Mouse (Mus musculus): ENCODE data around the gene Ifi27l2a.
A peak's percentile ranks its signal among the peaks of the same experiment; 100 is the strongest.
"Not testable (repeated sequence)": the region's sequence is repeated elsewhere in the genome, so short reads cannot be mapped to it uniquely, and the experiment has no call there.

The Ifi27l2a gene

DNA sequence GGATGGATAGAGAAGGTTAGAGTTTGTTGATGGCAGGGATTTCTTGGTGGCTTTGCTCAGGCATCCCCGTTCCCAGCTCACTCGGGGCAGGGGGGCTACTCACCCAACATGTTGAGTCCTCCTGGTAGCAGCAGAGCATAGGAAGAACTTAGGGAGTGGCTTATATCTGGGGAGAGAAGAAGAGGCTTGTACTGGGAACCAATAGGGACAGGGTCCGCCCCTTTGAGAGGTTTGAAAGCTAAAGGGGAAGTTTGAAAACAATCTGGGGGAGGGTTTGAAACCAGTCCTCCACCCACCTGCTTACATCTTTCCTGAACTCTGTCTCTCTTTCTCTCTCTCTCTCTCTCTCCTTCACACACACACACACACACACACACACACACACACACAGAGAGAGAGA lies at the start of gene Ifi27l2a:
Ifi27l2a (minus strand) TSS at position 157 of the 400 bp plus-strand sequence.
- DNase-seq (ENCODE audit: low read depth, low spot score), result no peak

DNA sequence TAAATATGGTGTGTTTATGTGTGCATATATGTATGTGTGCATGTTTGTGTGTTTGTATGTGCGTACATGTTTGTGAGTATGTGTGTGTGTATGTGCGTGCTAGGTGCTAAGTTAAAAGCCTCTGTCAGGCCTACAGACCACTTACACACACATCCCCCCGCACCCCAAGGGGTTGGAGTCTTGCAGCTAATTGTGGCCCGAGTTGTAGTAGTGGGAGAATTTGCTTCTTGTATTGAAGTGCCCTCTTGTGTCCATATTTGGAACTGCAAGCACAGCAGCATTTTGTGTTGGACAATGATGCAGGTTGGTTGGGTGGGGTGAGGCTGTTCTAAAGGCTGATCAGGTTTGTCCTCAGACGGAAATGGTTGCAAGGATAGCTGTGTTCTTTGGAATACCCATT lies 49.3 kb upstream of the Ifi27l2a start:
- peak; percentile 49 for DNase-seq (ENCODE audit: low read depth, low spot score)

DNA sequence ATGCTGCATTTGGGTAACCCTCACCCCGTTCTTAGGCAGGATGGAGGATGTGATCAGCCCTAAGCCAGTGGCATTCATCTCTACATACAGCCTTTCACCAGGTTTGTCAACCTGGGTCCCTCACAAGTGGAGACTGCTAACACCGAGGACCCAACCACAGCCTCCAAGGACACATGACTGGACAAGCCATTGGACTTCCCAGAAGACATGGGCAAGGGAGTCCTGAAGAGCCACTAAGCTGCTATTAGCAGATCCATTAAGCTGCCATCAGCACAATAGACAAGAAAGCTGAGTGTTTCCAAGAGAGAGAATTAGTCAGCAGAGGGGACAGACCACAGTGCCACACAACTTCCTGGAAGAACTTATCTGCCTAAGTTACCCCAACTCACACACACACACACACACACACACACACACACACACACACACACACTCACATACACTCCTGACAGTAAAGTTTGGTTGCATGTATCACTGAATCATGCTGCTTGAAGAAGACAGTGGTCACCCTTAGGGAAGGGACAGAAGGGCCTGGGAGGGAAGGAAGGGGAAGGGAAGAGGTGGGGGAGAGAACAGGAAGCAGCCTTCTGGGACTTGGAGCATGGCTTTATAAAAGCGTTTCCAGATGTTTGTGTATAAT lies 47.7 kb upstream of the Ifi27l2a start:
- no peak for DNase-seq (ENCODE audit: low read depth, low spot score)

DNA sequence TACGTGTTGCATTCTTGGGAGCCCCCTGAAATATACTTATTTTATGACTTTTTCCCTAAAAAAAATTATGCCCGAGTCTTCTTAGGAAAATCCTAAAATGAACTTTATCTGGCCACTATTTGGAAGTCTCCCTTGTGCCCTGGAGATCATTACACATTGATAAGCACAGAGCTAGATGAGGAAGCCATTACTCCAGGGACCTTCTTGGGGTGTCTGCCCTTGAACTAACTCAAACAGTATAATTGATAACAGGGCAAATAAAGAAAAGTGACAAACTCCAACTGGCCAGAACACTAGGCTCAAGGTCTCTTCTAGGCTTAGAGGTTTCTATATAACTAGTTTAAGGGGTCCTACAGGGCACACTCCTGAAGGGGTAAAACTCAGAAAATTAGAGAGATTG lies 44.3 kb upstream of the Ifi27l2a start:
- no peak for DNase-seq (ENCODE audit: low read depth, low spot score)

DNA sequence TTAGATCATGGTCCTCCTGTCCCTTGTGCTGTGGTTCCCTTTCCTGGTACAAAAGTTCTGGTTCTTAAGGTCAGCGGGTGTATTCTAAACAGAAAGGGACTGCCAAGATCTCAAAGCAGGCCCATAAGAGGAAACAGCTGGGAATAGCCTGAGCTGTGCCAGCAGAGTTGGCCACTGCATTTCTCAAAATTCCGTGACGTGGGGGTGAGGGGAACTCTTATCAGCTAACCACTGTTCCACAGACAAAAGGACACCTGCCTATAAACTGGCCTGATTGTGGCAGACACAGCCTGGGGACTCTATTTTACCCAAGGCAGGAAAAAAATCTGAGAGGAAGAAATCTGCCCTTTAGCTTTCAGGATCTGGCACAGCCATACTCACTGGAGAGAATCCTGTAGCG lies 43.8 kb upstream of the Ifi27l2a start:
- DNase-seq (ENCODE audit: low read depth, low spot score), result no peak

DNA sequence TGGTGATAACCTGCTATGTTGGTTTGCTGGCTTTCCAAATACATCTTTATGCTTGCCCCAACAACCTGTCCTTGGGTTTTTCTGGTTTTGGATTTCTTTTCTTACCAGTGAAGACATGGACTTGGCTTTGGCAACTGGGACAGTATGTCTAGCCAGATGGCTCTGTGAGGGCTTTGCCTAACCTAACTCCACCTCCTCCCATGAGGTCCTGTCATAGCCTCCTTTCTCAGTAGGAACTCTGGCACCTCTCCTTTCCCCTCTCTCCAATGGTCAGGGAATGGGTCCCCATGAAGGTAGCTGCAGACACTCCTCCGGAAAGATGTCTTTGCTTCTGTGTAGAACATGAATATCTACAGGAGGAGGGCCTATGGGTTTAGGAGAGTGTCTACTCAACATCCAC lies 43.2 kb upstream of the Ifi27l2a start:
- DNase-seq (ENCODE audit: low read depth, low spot score), result no peak

DNA sequence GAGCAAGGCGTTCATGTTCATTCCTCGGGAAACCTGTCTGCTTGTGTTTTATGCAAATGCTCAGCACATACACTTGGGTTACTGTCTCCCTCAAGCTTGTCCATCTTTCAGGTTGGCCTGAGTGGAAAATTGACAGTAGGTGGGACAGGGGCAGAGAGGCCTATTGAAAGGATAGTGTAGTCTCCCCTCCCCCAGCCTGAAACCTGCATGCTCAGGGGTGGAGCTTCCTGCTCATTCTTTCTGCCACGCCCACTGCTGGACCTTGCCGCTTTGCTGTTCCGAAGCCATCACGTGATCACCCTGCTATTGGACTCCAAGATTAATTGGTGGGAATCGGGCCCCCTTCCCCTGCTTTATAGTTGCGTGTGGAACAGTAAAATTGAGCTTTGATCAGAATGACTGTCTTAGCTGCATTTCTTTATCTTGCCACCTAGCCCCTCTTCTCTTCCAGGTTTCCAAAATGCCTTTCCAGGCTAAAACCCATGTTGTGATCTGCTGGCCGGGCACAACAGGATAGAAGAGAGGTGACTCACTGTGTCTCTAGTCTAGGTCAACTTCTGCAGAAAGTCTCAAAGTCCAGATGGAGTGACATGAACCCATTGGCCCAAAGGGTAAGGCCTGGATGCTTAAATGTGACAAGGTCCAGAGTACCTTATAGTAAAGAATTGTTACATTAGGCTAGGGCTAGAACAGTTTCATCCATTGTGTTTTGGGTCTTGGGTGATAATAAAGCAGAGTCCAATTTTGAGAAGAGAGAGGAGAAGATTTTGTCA lies 40.9 kb upstream of the Ifi27l2a start:
- not testable (repeated sequence) for DNase-seq (ENCODE audit: low read depth, low spot score)

DNA sequence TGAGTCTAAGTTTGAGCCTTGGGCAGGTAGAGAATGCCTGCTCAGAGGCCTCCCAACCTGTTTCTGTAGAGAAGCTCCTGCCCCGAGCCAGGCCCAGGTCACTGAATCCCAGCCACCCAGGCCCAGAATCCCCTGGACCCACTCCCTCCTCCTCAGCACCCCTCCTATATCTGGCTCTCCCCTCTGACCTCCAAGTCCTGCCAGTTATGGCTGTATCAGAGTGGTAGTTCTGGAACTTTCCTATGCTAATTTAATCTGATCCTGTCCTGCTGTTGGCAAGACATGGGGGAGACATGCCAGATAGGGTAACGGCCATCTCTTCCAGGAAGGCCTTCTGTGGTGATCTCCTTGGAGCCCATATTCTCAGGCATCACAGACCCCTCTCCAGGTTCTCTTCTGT lies 39.3 kb upstream of the Ifi27l2a start:
- no peak for DNase-seq (ENCODE audit: low read depth, low spot score)

DNA sequence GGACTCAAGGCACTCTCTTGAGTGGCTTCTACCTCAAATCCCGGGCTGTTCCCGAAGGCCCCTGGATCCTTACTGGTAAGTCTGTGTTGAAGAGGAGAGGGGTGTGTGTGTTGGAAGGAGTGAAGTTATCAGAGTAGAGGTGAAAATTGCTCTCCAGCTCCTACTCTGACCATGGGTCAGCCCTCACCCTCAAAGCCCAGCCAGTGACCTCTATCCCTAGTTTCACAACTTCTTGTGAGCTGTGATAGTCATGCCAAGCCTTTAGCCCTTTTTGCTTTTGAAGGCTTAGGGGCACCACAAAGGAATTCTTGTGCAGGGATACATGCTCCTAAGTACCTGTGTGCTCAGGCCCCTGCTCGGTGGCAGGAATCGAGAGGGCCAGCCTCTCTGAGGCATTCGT lies 38.2 kb upstream of the Ifi27l2a start:
- DNase-seq (ENCODE audit: low read depth, low spot score), result no peak

DNA sequence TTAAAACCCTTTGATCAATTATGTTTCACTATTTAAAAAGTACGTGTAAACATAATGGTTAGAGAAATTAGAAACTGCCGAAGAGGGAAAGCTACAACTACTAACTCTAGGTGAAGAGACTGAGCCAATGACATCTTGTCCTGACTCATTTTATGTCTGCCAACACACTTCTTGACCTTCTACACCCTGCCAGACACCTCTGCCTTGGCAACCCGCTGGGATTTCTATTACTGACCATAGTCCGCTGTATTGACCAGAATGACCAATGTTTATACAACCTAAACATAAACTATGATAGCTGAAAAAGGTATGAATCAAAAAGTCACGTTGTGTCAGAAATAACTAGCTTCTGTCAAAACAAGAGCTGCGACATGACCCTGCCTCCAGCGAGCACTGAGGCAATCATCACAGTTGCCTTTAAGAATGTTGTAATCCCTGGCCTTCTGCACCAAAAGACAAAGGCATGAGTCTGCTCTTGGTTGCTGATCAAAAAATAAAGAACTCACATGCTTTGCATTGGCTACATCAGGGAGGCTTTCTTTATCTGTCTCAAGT lies 34.1 kb upstream of the Ifi27l2a start:
- no peak for DNase-seq (ENCODE audit: low read depth, low spot score)

DNA sequence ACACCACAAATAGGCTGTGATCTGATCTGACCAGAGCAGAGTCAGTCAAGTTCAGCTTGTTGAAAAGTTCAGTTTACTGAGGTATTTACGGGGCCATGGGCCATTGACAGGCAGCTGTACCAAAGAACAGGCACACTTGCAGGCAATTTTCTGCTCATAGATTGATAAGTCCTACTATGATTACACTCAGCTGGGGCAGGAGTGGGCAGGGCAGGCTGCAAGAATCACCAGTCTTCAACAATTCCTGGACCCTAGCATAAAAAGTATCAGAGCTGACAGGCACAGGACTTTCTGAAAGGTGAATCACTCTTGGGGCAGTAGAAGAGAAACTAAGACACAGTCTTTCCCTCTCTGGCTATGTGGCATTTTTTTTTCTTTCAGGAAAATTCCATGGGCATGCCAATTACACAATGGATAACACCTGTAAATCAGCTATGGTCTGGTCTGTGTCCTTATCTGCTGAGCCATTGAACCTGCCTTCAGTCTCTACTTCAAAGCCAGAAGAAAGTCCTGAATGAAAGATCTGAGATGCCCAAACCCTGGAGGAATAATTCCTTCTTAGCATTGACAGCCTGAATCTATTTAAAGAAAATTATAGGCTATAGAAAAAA lies 33.4 kb upstream of the Ifi27l2a start:
- DNase-seq (ENCODE audit: low read depth, low spot score), result no peak

DNA sequence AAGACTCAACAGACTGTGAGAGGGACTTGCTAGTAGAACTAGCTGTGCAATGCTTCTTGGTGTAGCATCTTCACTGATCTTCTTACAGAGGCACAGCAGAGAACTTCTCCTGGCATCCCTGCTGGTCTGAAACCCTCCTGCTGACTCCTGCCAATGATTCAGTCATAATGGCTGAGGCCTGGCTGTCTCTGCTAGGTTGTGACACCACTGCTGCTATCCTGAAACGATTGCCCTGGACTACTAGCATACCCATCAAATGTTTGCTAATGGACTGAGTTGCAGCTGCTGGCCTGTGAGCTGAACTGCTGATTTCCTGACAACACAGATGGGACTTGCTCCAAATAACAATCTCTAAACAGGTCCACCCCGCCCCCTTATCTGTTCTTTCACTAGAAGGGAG lies 31.0 kb upstream of the Ifi27l2a start:
- no peak for DNase-seq (ENCODE audit: low read depth, low spot score)

DNA sequence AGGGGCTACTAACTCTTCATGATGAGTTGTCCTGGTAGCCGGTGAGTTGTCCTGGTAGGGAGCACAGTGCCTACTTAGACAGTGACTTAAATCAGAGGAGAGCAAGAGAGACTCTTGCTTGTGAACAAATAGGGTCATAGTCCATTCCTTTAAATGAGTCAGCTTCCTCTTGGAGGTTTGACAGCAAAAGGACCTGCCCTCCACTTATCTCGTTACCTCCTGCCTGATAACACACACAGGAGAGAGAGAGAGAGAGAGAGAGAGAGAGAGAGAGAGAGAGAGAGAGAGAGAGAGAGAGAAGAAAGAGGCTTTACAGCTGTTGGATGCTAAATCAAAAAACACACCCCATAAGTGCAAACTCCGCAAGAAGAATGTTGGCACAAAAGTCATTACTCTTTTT lies 13.7 kb upstream of the Ifi27l2a start, which contains the start of gene Ifi27l2b:
Ifi27l2b (minus strand) TSS at position 84 of the 400 bp plus-strand sequence.
- DNase-seq (ENCODE audit: low read depth, low spot score), result no peak

DNA sequence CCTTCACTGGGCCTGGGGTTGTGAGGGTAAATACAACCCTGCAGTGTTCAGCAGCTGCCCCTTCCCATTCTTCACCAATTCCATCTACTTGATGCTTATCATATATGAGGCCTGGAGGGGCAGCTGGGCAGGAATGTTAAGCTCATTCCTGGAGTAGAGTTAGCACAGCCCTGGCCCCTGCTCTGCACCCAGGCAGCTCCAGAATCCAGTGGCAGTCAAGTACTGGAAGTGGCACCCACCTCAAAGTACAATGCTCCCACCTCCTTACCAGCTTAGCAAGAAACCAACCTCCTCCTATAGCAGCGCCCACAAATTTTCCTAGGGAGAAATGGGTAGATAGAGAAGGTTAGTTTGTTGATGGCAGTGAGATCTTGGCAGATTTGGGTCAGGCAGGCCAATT lies 13.2 kb upstream of the Ifi27l2a start:
- DNase-seq (ENCODE audit: low read depth, low spot score), result not testable (repeated sequence)

DNA sequence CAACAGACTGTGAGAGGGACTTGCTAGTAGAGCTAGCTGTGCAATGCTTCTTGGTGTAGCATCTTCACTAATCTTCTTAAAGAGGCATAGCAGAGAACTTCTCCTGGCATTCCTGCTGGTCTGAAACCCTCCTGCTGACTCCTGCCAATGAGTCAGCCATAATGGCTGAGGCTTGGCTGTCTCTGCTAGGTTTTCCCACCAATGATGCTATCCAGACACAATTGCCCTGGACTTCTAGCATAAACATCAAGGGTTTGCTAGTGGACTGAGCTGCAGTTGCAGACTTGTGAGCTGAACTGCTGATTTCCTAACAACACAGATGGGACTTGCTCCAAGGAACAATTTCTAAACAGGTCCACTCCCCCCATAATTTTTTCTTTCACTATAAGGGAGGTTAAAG lies 9.9 kb upstream of the Ifi27l2a start:
- no peak for DNase-seq (ENCODE audit: low read depth, low spot score)

DNA sequence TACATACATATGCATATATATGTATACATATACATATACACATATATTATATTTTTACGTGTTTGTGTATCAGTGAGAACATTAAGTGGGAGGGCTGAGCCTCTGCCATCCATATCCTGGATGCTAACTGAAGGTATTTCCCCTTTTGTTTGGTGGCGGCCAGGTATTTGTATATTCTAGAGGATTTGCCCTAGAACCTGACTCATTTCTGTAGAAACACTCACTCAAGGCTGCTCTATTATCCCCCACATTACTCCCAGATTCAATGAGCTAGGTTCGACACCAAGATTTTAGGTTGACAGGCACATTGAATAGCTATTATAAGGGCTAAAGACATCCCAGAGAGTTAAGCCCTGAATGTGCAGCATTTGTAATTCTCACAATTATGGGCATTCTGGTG lies 1.6 kb upstream of the Ifi27l2a start:
- no peak for DNase-seq (ENCODE audit: low read depth, low spot score)

DNA sequence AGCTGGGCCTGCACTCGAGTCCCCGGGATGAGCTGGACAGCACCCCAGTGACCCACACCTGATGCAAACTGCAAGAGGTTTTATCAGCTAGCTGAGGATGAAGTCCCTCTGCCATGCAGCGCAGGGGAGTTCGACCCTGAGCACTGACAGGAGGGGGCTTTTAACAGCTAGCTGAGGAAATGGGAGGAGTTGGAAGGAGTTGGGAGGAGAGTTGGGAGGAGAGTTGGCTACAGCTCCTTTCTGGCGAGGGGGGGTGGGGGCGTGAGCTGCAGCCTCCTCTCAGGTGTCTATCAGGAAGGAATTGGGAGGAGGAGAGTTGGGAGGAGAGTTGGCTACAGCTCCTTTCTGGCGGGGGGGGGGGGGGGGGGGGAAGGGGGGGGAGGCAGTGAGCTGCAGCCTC lies 781 bp upstream of the Ifi27l2a start:
- not testable (repeated sequence) for DNase-seq (ENCODE audit: low read depth, low spot score)

DNA sequence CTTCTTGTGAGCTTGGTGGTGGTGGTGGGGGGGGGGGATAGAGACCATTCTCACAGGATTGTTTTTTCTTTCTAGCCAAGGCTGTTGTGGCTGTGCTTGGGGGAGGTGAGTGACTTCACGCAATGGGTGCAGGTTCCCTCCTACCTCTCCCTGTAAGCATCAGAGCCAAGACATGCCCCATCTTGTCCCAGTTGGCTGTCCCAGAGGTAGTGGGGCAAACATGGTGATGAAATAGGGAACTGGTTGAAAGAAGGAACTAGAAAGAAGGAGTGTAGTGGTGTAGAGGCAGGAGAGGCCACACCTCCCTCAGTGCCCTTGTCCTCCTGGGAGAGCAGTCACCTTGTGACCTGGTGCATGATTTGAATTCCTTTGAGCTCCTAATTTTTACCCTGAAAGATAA lies 5.9 kb downstream of the Ifi27l2a start:
- no peak for DNase-seq (ENCODE audit: low read depth, low spot score)

DNA sequence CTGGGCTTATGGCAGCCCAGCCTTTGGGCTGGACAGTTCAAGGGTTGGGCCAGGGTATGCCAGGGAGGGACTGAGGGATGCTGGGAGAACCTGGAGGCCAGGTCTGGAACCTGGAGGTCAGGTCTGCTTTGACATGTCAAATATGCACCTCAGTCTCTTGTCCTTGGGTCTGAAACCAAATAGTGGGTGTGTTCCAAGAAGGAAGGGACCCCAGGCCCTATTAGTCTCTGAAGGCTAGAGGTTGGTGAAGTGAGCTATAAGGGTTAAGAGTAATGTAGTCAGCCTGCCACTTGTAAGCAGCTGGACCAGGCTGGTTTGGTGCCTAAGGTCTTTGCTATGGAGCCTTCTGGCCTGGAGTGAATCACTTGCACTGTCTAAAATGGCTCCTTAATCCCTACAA lies 8.6 kb downstream of the Ifi27l2a start:
- DNase-seq (ENCODE audit: low read depth, low spot score), result no peak

DNA sequence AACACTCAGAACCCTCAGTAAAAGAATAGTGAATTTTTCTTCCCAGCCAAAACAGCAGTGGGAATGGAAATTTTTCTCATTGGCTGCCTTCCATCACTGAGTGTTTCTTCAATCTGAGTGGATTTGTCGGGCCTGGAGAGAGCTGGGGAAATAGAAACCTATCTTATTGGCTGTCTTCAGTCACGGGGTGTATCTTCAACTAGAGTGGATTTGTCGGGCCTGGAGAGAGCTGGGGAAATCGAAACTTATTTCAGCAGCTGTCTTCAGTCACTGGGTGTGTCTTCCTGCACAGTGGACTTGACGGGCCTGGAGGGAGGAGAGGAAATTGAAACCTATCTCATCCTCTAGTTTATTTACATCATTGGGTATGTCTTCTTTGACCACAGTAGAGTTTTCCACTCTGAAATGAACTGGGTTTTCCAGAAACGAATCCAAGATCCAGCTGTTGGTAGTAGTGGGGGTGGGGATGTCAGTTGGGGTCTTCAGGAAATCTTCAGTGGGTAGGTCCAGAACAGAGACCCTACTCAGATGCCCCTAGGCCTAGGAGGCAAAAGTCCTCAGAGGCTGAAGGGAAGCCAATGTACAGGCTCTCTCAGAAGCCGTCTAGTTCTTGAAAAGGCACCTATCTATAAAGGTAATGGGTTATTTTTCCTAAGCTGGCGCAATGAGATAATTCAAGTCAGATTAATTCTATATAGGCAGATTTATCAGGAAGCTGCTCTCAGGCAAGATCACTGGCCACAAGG lies 9.3 kb downstream of the Ifi27l2a start, which contains the start of gene Ifi27:
Ifi27 (plus strand) TSS at position 226 of the 746 bp plus-strand sequence.
- no peak for DNase-seq (ENCODE audit: low read depth, low spot score)

DNA sequence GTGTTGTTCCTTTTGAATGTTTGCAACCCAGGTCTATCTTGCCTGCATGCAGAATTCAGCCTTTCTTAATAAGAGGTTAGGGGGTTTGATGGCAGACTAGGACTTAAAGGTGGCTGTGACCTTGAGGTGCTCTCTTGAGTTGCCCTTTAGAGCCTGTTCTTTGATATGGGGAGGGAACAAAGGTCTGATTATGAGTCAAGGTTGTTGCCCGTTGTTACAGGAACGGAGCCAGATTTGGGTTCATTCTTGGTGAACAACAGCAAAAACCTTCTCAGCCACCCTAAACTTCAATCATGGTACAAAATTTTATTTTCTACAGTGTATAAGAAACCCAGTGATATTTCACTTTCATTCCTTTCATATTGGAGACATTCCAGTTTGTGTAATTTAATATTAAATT lies 10.1 kb downstream of the Ifi27l2a start:
- no peak for DNase-seq (ENCODE audit: low read depth, low spot score)

DNA sequence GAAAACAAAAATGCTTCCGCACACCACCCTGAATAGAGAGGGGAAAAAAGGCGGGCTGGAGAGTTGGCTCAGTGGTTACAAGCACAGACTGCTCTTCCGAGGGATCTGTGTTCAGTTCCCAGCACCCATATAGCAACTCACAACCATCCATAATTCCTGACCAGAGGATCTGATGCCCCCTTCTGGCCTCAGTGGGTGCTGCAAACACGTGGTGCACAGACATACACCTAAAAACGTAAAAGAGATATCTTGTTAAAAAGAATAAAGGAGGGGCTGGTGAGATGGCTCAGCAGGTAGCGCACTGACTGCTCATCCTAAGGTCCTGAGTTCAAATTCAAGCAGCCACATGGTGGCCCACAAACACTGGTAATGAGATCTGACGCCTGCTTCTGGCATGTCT lies 16.8 kb downstream of the Ifi27l2a start:
- no peak for DNase-seq (ENCODE audit: low read depth, low spot score)

Data from c-Kit-negative CD71-positive TER-119-positive erythroid progenitor cells, embryonic 14.5 days (primary cell).